Mouse (Mus musculus) neutrophil, adult 5-6 weeks (primary cell): ENCODE measurements around the gene Them7. TPM values are rescaled to one million over a fixed set of nuclear protein-coding genes. Genes with fewer than 3 reads are reported as not detected.

Source experiments
- total RNA-seq: library from RNA; stranded (forward); fragments of 200-1000 nt; gene quantifications from 2 replicates; pipeline ENCODE4 v1.2.3, GENCODE M21; 2017

The Them7 gene
- total RNA-seq, 1 experiment from 2014 or later: not detected

Other genes with a start within 250 kb of the Them7 start
- 93.9 and 103 TPM in 2 replicates for gene Eif3m, start 207.2 kb upstream of the Them7 start, total RNA-seq
- not detected in 2 replicates for gene Gm11060, start 132.3 kb upstream of the Them7 start, total RNA-seq
- gene Wt1, start 97.8 kb upstream of the Them7 start, total RNA-seq: not detected in 2 replicates
- gene Rcn1, start 175.0 kb downstream of the Them7 start, total RNA-seq: 4.4 and 5.0 TPM in 2 replicates